ENCODE assay signal across 9 mouse cellular contexts in genomic region chr12:111672176-111672575, GRCm38 (mm10). TPM values are rescaled to one million over a fixed set of nuclear protein-coding genes. Genes with fewer than 3 reads are reported as not detected.
A peak's percentile ranks its signal among the peaks of the same experiment; 100 is the strongest.
DNase-seq lines count a peak whose midpoint lies in the region; ATAC-seq and TF ChIP-seq lines count a peak whose summit lies in the region.
"Had no signal": no experiment of that assay in that cellular context is flagged by ENCODE, and none has a peak within 500 bp of the region (broad histone marks: within the 10 kb centered on the region; RNA-seq: fewer than 3 reads in every experiment).

Gene Ckb, minus strand, starts transcription at chr12:111672338.

- WGBS in bone marrow, adult 2 months, result 2% methylated on average over 31 of the region's 31 CpGs
- WGBS in forebrain, embryonic 10.5 days, result under 1% methylated on average over 31 of the region's 31 CpGs
- under 1% methylated on average over 31 of the region's 31 CpGs for WGBS in heart, embryonic 12.5 days
- under 1% methylated on average over 31 of the region's 31 CpGs for WGBS in kidney, embryonic 15.5 days
- WGBS in limb, embryonic 12.5 days, result 1% methylated on average over 31 of the region's 31 CpGs
- WGBS in midbrain, embryonic 14.5 days, result 0% methylated on average over 31 of the region's 31 CpGs
- WGBS in stomach, embryonic 16.5 days, result under 1% methylated on average over 31 of the region's 31 CpGs

- peaks cover 37% of the 10 kb centered on the region for H3K36me3 ChIP-seq in forebrain, embryonic 10.5 days (replicated peaks)
- peaks cover 14% of the 10 kb centered on the region; the same call in 1 of the 2 replicates for H3K36me3 ChIP-seq in heart, embryonic 12.5 days
- H3K36me3 ChIP-seq in kidney, embryonic 15.5 days, result no peaks in the 10 kb centered on the region
- H3K36me3 ChIP-seq in limb, embryonic 12.5 days, result no peaks in the 10 kb centered on the region
- peaks cover 31% of the 10 kb centered on the region for H3K36me3 ChIP-seq in midbrain, embryonic 14.5 days (ENCODE audit: control insufficient read depth, insufficient read depth, low read length)
- no peaks in the 10 kb centered on the region for H3K36me3 ChIP-seq in stomach, embryonic 16.5 days (ENCODE audit: control insufficient read depth, insufficient read depth, low read length)

- ATAC-seq in heart, embryonic 12.5 days (ENCODE audit: insufficient number of reproducible peaks, low FRiP score), result peak; percentile 50
- peak; percentile 35 for ATAC-seq in kidney, embryonic 15.5 days (replicated peaks; ENCODE audit: low FRiP score)
- peak; percentile 61 for ATAC-seq in limb, embryonic 12.5 days (ENCODE audit: insufficient number of reproducible peaks, insufficient read depth, low FRiP score, low TSS enrichment, low read depth)
- peak; percentile 88 for ATAC-seq in midbrain, embryonic 14.5 days (ENCODE audit: low FRiP score, low TSS enrichment)
- ATAC-seq in stomach, embryonic 16.5 days (ENCODE audit: insufficient read depth, low FRiP score), result peak; percentile 67

- TF ChIP-seq CTCF in bone marrow, adult 2 months (IDR thresholded peaks at IDR 0.05; ENCODE audit: control insufficient read depth, insufficient read depth, low read length), result no peak

- peak within 1 kb of the TSS; percentile 76 for H3K9ac ChIP-seq in heart, embryonic 12.5 days
- H3K9ac ChIP-seq in kidney, embryonic 15.5 days, result peak within 1 kb of the TSS; percentile 60
- peak within 1 kb of the TSS; percentile 53 for H3K9ac ChIP-seq in limb, embryonic 12.5 days (replicated peaks)
- peak within 1 kb of the TSS; percentile 95 for H3K9ac ChIP-seq in midbrain, embryonic 14.5 days (replicated peaks; ENCODE audit: low read length)
- H3K9ac ChIP-seq in stomach, embryonic 16.5 days (ENCODE audit: low read length), result peak within 1 kb of the TSS; percentile 81

- H3K9me3 ChIP-seq in forebrain, embryonic 10.5 days, result no peaks in the 10 kb centered on the region
- H3K9me3 ChIP-seq in heart, embryonic 12.5 days (replicated peaks), result no peaks in the 10 kb centered on the region
- H3K9me3 ChIP-seq in kidney, embryonic 15.5 days (replicated peaks), result no peaks in the 10 kb centered on the region
- no peaks in the 10 kb centered on the region for H3K9me3 ChIP-seq in limb, embryonic 12.5 days
- H3K9me3 ChIP-seq in midbrain, embryonic 14.5 days (ENCODE audit: control insufficient read depth, low read length), result no peaks in the 10 kb centered on the region
- no peaks in the 10 kb centered on the region for H3K9me3 ChIP-seq in stomach, embryonic 16.5 days (replicated peaks; ENCODE audit: control insufficient read depth, low read length)

- 0 out of 2 replicates have a peak, but pooled peaks have one; percentile 20 for TF ChIP-seq POLR2A in bone marrow, adult 2 months (IDR thresholded peaks at IDR 0.05; ENCODE audit: borderline replicate concordance, control insufficient read depth, low read depth, low read length)

- H3K4me3 ChIP-seq in bone marrow, adult 2 months (replicated peaks; ENCODE audit: control insufficient read depth, low read depth, low read length), result peak within 1 kb of the TSS; percentile 26
- H3K4me3 ChIP-seq in forebrain, embryonic 10.5 days, result peak within 1 kb of the TSS; percentile 78
- H3K4me3 ChIP-seq in heart, embryonic 12.5 days, result peak within 1 kb of the TSS; percentile 71
- peak within 1 kb of the TSS; percentile 63 for H3K4me3 ChIP-seq in kidney, embryonic 15.5 days (replicated peaks)
- peak within 1 kb of the TSS; percentile 56 for H3K4me3 ChIP-seq in limb, embryonic 12.5 days (replicated peaks)
- peak within 1 kb of the TSS; percentile 88 for H3K4me3 ChIP-seq in midbrain, embryonic 14.5 days (replicated peaks; ENCODE audit: low read depth, low read length)
- H3K4me3 ChIP-seq in stomach, embryonic 16.5 days (replicated peaks; ENCODE audit: low read length), result peak within 1 kb of the TSS; percentile 64

- peak within 1 kb of the TSS; percentile 91 for H3K4me2 ChIP-seq in heart, embryonic 12.5 days
- H3K4me2 ChIP-seq in kidney, embryonic 15.5 days, result peak within 1 kb of the TSS; percentile 97
- H3K4me2 ChIP-seq in limb, embryonic 12.5 days, result peak within 1 kb of the TSS; percentile 95
- peak within 1 kb of the TSS; percentile 96 for H3K4me2 ChIP-seq in midbrain, embryonic 14.5 days (ENCODE audit: low read length)
- H3K4me2 ChIP-seq in stomach, embryonic 16.5 days (ENCODE audit: low read depth, low read length), result peak within 1 kb of the TSS; percentile 94

- H3K27me3 ChIP-seq in forebrain, embryonic 10.5 days (ENCODE audit: poor library complexity, severe bottlenecking), result peaks cover 75% of the 10 kb centered on the region
- H3K27me3 ChIP-seq in heart, embryonic 12.5 days (replicated peaks), result peaks cover 9% of the 10 kb centered on the region; the same call in 1 of the 2 replicates
- H3K27me3 ChIP-seq in kidney, embryonic 15.5 days, result peaks cover 62% of the 10 kb centered on the region
- H3K27me3 ChIP-seq in limb, embryonic 12.5 days, result peaks cover 72% of the 10 kb centered on the region
- no peaks in the 10 kb centered on the region; the same call in 1 of the 2 replicates for H3K27me3 ChIP-seq in midbrain, embryonic 14.5 days (ENCODE audit: control insufficient read depth, insufficient read depth, low read length)
- peaks cover 19% of the 10 kb centered on the region; the same call in 1 of the 2 replicates for H3K27me3 ChIP-seq in stomach, embryonic 16.5 days (ENCODE audit: control insufficient read depth, insufficient read depth, low read length)

- no peak within 1 kb of the TSS; the same call in 1 of the 2 replicates for H3K27ac ChIP-seq in bone marrow, adult 2 months (ENCODE audit: control insufficient read depth, insufficient read depth, low read depth, low read length, poor library complexity)
- peak within 1 kb of the TSS; percentile 93 for H3K27ac ChIP-seq in forebrain, embryonic 10.5 days
- peak within 1 kb of the TSS; percentile 33; the same call in 1 of the 2 replicates for H3K27ac ChIP-seq in heart, embryonic 12.5 days (ENCODE audit: poor library complexity, severe bottlenecking)
- H3K27ac ChIP-seq in kidney, embryonic 15.5 days, result no peak within 1 kb of the TSS
- H3K27ac ChIP-seq in limb, embryonic 12.5 days, result no peak within 1 kb of the TSS
- peak within 1 kb of the TSS; percentile 94 for H3K27ac ChIP-seq in midbrain, embryonic 14.5 days (replicated peaks; ENCODE audit: low read depth, low read length)
- peak within 1 kb of the TSS; percentile 62 for H3K27ac ChIP-seq in stomach, embryonic 16.5 days (ENCODE audit: low read length)

- DNase-seq in B cell, adult 2 months, result peak; percentile 34 to 38
- peak; percentile 89 for DNase-seq in forebrain, embryonic 10.5 days (ENCODE audit: extremely low spot score, low spot score)
- peak; percentile 97 for DNase-seq in midbrain, embryonic 14.5 days

- H3K4me1 ChIP-seq in bone marrow, adult 2 months (ENCODE audit: control insufficient read depth, insufficient read depth, low read length), result no peaks in the 10 kb centered on the region
- peaks cover 69% of the 10 kb centered on the region for H3K4me1 ChIP-seq in forebrain, embryonic 10.5 days
- H3K4me1 ChIP-seq in heart, embryonic 12.5 days (replicated peaks), result peaks cover 69% of the 10 kb centered on the region
- peaks cover 53% of the 10 kb centered on the region for H3K4me1 ChIP-seq in kidney, embryonic 15.5 days
- peaks cover 39% of the 10 kb centered on the region for H3K4me1 ChIP-seq in limb, embryonic 12.5 days (replicated peaks)
- H3K4me1 ChIP-seq in midbrain, embryonic 14.5 days (ENCODE audit: control insufficient read depth, insufficient read depth, low read length), result peaks cover 24% of the 10 kb centered on the region
- peaks cover 34% of the 10 kb centered on the region for H3K4me1 ChIP-seq in stomach, embryonic 16.5 days (ENCODE audit: control insufficient read depth, insufficient read depth, low read length)

RNA-seq across cellular contexts. Expression of gene Ckb, which starts in this region (rescaled TPM):
- polyA plus RNA-seq in bone marrow, adult 2 months (2011; ENCODE audit: insufficient read depth, insufficient read length, low replicate concordance, missing spikeins), result 28.6 and 38.4 TPM in 2 replicates
- polyA plus RNA-seq in forebrain, embryonic 10.5 days (2016; fragmentation: Nextera tagmentation; extraction: Ambion mirVana), result 1,567 and 1,577 TPM in 2 replicates
- 363 and 373 TPM in 2 replicates for polyA plus RNA-seq in heart, embryonic 12.5 days (2016; fragmentation: Nextera tagmentation; extraction: Ambion mirVana)
- polyA plus RNA-seq in kidney, embryonic 15.5 days (2015; fragmentation: Nextera tagmentation; extraction: Ambion mirVana), result 126 and 154 TPM in 2 replicates
- 102 and 112 TPM in 2 replicates for polyA plus RNA-seq in limb, embryonic 12.5 days (2016; fragmentation: Nextera tagmentation; extraction: Ambion mirVana)
- 1,414 and 1,526 TPM in 2 replicates for polyA plus RNA-seq in midbrain, embryonic 14.5 days (2014; fragmentation: Nextera tagmentation; extraction: Ambion mirVana)
- 698 and 764 TPM in 2 replicates for polyA plus RNA-seq in stomach, embryonic 16.5 days (2015; fragmentation: Nextera tagmentation; extraction: Ambion mirVana)
- polyA plus RNA-seq: G1E had no signal

Comparison
In these comparisons a context has a peak if more than half of its experiments do, and no peak if none do; other contexts are left out.
1. DNase-seq: peak in every context shown above with its lines; median percentile 97 in midbrain, embryonic 14.5 days; 89 in forebrain, embryonic 10.5 days; 36 in B cell, adult 2 months.
2. H3K27ac ChIP-seq: peak in forebrain, embryonic 10.5 days (single experiment), heart, embryonic 12.5 days (single experiment), midbrain, embryonic 14.5 days (single experiment) and stomach, embryonic 16.5 days (single experiment); none in bone marrow, adult 2 months (single experiment), kidney, embryonic 15.5 days (single experiment) and limb, embryonic 12.5 days (single experiment).
3. H3K4me3 ChIP-seq: peak in every context shown above with its lines; median percentile 88 in midbrain, embryonic 14.5 days; 78 in forebrain, embryonic 10.5 days; 71 in heart, embryonic 12.5 days; 64 in stomach, embryonic 16.5 days; 63 in kidney, embryonic 15.5 days; 56 in limb, embryonic 12.5 days; 26 in bone marrow, adult 2 months.
4. ATAC-seq: peak in every context shown above with its lines; median percentile 88 in midbrain, embryonic 14.5 days; 67 in stomach, embryonic 16.5 days; 61 in limb, embryonic 12.5 days; 50 in heart, embryonic 12.5 days; 35 in kidney, embryonic 15.5 days.
5. Peak in every context shown above with its lines, with median percentiles within 50 percentile points of each other: H3K4me2 ChIP-seq and H3K9ac ChIP-seq.